ENCODE assay signal across 7 mouse cellular contexts in genomic region chr7:25395186-25395557, GRCm38 (mm10). TPM values are rescaled to one million over a fixed set of nuclear protein-coding genes. Genes with fewer than 3 reads are reported as not detected.
DNase-seq lines count a peak whose midpoint lies in the region; ATAC-seq and TF ChIP-seq lines count a peak whose summit lies in the region.

No protein-coding gene starts in this region.

- H3K9ac ChIP-seq in limb, embryonic 15.5 days, result peak overlapping the region; percentile 46

- no peak for TF ChIP-seq POLR2A in testis, adult 2 months (IDR thresholded peaks at IDR 0.05; ENCODE audit: control insufficient read depth, low read depth, low read length)
- TF ChIP-seq POLR2A in olfactory bulb, adult 2 months (IDR thresholded peaks at IDR 0.05; ENCODE audit: insufficient read depth, low read depth, low read length), result no peak

- under 1% methylated on average over 22 of the region's 22 CpGs for WGBS in limb, embryonic 15.5 days
- WGBS in olfactory bulb, adult 2 months, result under 1% methylated on average over 22 of the region's 22 CpGs

- H3K27ac ChIP-seq in testis, adult 2 months (ENCODE audit: control insufficient read depth, insufficient read depth, low read depth, low read length), result peak overlapping the region; percentile 83
- peak overlapping the region; percentile 66 for H3K27ac ChIP-seq in limb, embryonic 15.5 days
- peak overlapping the region; percentile 34 for H3K27ac ChIP-seq in olfactory bulb, adult 2 months (ENCODE audit: insufficient read depth, low read depth, low read length)

- H3K4me3 ChIP-seq in testis, adult 2 months (ENCODE audit: control insufficient read depth, low read depth, low read length), result peak overlapping the region; percentile 98
- H3K4me3 ChIP-seq in limb, embryonic 15.5 days, result peak overlapping the region; percentile 69
- peak overlapping the region; percentile 72 for H3K4me3 ChIP-seq in olfactory bulb, adult 2 months (ENCODE audit: insufficient read depth, low read depth, low read length)

- H3K4me2 ChIP-seq in limb, embryonic 15.5 days, result peak overlapping the region; percentile 69

- DNase-seq in testis, postnatal 10 days (ENCODE audit: low spot score), result no peak
- DNase-seq in cerebellum, adult 9-10 months, result no peak
- no peak for DNase-seq in adrenal gland, adult 18-20 months (ENCODE audit: low spot score in 2 of 2)

- H3K9me3 ChIP-seq in limb, embryonic 15.5 days, result no peaks in the 10 kb centered on the region

- H3K27me3 ChIP-seq in testis, adult 2 months (ENCODE audit: control insufficient read depth, insufficient read depth, low read length), result no peaks in the 10 kb centered on the region
- no peaks in the 10 kb centered on the region for H3K27me3 ChIP-seq in limb, embryonic 15.5 days

- peaks cover 5% of the 10 kb centered on the region for H3K4me1 ChIP-seq in testis, adult 2 months (ENCODE audit: control insufficient read depth, insufficient read depth, low read length)
- H3K4me1 ChIP-seq in limb, embryonic 15.5 days, result peaks cover 36% of the 10 kb centered on the region
- peaks cover 32% of the 10 kb centered on the region for H3K4me1 ChIP-seq in olfactory bulb, adult 2 months (ENCODE audit: control insufficient read depth, insufficient read depth, low read length)

- peak; percentile 22 for ATAC-seq in erythroblast, adult 5-6 weeks (replicated peaks; ENCODE audit: low FRiP score, poor library complexity, severe bottlenecking)
- ATAC-seq in limb, embryonic 15.5 days (ENCODE audit: insufficient number of reproducible peaks, low FRiP score, low TSS enrichment, low read depth), result peak; percentile 2; the same call in 1 of the 2 replicates

- no peaks in the 10 kb centered on the region; the same call in 1 of the 2 replicates for H3K36me3 ChIP-seq in testis, adult 2 months (ENCODE audit: control insufficient read depth, insufficient read depth, low read length)
- H3K36me3 ChIP-seq in limb, embryonic 15.5 days, result no peaks in the 10 kb centered on the region

- TF ChIP-seq CTCF in testis, adult 2 months (IDR thresholded peaks at IDR 0.05; ENCODE audit: control insufficient read depth, insufficient read depth, insufficient replicate concordance, low read depth, low read length), result no peak
- TF ChIP-seq CTCF in olfactory bulb, adult 2 months (IDR thresholded peaks at IDR 0.05; ENCODE audit: insufficient read depth, low read depth, low read length), result no peak

RNA-seq across cellular contexts. Expression of gene Lipe, which starts 3.3 kb away (rescaled TPM):
- polyA plus RNA-seq in testis, adult 2 months (2012; rRNA removed), result 250 and 254 TPM in 2 replicates
- total RNA-seq in erythroblast, adult 5-6 weeks (2015; ENCODE audit: low replicate concordance), result 2.5 and 11.3 TPM in 2 replicates
- 4.5 and 6.7 TPM in 2 replicates for total RNA-seq in erythroblast, adult 5-6 weeks (2017; ENCODE audit: low replicate concordance)
- 9.2 and 11.8 TPM in 2 replicates for polyA plus RNA-seq in limb, embryonic 15.5 days (2015; fragmentation: Nextera tagmentation; extraction: Ambion mirVana)
- polyA plus RNA-seq in olfactory bulb, adult 2 months (2012; ENCODE audit: insufficient read depth, insufficient read length, low replicate concordance, missing spikeins), result not detected in 2 replicates
- 100 to 1,000 TPM; 332 to 738 TPM for total RNA-seq in adrenal gland, adult 18-20 months (2021)

RNA-seq across cellular contexts. Expression of gene Cxcl17, which starts 17.5 kb away (rescaled TPM):
- not detected in 2 replicates for polyA plus RNA-seq in testis, adult 2 months (2012; rRNA removed)
- not detected in 2 replicates for total RNA-seq in erythroblast, adult 5-6 weeks (2015; ENCODE audit: low replicate concordance)
- not detected in 2 replicates for total RNA-seq in erythroblast, adult 5-6 weeks (2017; ENCODE audit: low replicate concordance)
- 0.20 and 0.32 TPM in 2 replicates for polyA plus RNA-seq in limb, embryonic 15.5 days (2015; fragmentation: Nextera tagmentation; extraction: Ambion mirVana)
- polyA plus RNA-seq in olfactory bulb, adult 2 months (2012; ENCODE audit: insufficient read depth, insufficient read length, low replicate concordance, missing spikeins), result not detected in 2 replicates
- not detected for total RNA-seq in adrenal gland, adult 18-20 months (2021)

RNA-seq across cellular contexts. Expression of gene Cnfn, which starts 25.6 kb away (rescaled TPM):
- polyA plus RNA-seq in testis, adult 2 months (2012; rRNA removed), result 0.26 TPM in 1 of 2 replicates, not detected in the other
- not detected in 2 replicates for total RNA-seq in erythroblast, adult 5-6 weeks (2015; ENCODE audit: low replicate concordance)
- not detected in 2 replicates for total RNA-seq in erythroblast, adult 5-6 weeks (2017; ENCODE audit: low replicate concordance)
- 649 and 693 TPM in 2 replicates for polyA plus RNA-seq in limb, embryonic 15.5 days (2015; fragmentation: Nextera tagmentation; extraction: Ambion mirVana)
- polyA plus RNA-seq in olfactory bulb, adult 2 months (2012; ENCODE audit: insufficient read depth, insufficient read length, low replicate concordance, missing spikeins), result not detected in 2 replicates
- total RNA-seq in adrenal gland, adult 18-20 months (2021), result not detected

Comparison
In these comparisons a context has a peak if more than half of its experiments do, and no peak if none do; other contexts are left out.
1. RNA of gene Lipe, which starts 3.3 kb away (polyA plus RNA-seq): 250 to 254 TPM in testis, adult 2 months; 9.2 to 11.8 TPM in limb, embryonic 15.5 days and not detected in olfactory bulb, adult 2 months; every median in the first group is over 10 times any median in the second.
2. RNA of gene Cnfn, which starts 25.6 kb away (polyA plus RNA-seq): 649 to 693 TPM in limb, embryonic 15.5 days; 0.26 TPM in testis, adult 2 months and not detected in olfactory bulb, adult 2 months; every median in the first group is over 100 times any median in the second.
3. Peak in every context shown above with its lines, with median percentiles within 50 percentile points of each other: H3K27ac ChIP-seq and H3K4me3 ChIP-seq.